Mouse (Mus musculus) heart, postnatal 0 days (tissue): ENCODE results near the gene Pbx2.

Source experiments
- CTCF ChIP-seq: IDR thresholded peaks from 2 replicates; pipeline ENCODE4 v1.5.1; 2016; ENCODE audit warnings: antibody characterized with exemption, control low read depth, low read depth
- EP300 ChIP-seq: IDR thresholded peaks from 2 replicates; pipeline ENCODE4 v1.6.1; 2016; ENCODE audit warnings: antibody characterized with exemption, low read depth

DNA sequence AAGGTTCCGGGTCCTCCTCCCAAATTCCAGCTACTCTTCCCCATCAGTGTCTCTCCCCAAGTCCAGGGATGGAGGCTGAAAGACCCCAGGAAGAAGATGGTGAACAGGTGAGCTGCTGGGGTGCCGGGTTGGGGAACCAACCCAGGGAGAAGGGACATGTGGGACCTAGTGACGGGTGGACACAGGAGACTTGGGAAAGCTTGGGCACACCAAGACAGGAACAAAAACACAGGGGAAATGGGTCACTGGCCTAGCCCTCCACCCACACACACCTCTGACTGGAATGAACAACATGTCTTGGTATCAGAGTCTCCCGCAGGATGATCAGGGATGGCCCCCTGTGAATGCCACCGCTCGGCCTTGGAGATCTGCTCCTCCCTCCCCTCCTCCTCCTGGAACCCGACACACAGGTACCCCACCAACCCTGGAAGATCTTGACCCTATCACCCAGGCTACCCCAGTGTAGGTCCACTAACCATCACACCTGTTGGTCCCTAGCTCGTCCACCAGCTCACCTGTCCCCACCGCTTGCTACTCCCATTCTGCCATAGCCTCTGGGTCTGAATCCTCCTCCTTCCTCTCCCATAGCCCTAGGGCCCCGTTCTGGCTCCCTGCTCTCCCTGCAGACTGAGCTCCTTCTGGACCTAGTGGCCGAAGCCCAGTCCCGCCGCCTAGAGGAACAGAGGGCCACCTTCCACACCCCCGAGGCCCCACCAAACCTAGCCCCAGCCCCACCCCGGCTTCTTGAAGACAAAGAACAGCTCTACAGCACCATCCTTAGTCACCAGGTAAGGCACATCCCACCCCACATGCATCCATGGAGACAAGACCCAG, 695 bp upstream of the Pbx2 start:
- no peak for TF ChIP-seq CTCF
- no peak for TF ChIP-seq EP300
